Mouse (Mus musculus) kidney, adult 2 months (tissue): Measurements from ENCODE around the gene Cdk9. TPM values are rescaled to one million over a fixed set of nuclear protein-coding genes. Genes with fewer than 3 reads are reported as not detected.

ENCODE experiments used
- DNase-seq: peaks from one replicate; pipeline ENCODE4 v3.0.0; 2021
- H3K27ac ChIP-seq: fragments of 200-500 bp; 2 replicates; pipeline ENCODE4 v1.5.1; 2012; ENCODE audit warnings: low read depth, low read length, control low read depth, inconsistent platforms; ENCODE audit not compliant: insufficient read depth
- H3K27me3 ChIP-seq: fragments of 200-500 bp; replicated peaks from 2 replicates; pipeline ENCODE4 v1.6.1; 2012; ENCODE audit warnings: mild to moderate bottlenecking, moderate library complexity, low read length, inconsistent platforms; ENCODE audit not compliant: control insufficient read depth, insufficient read depth
- H3K36me3 ChIP-seq: fragments of 200-500 bp; 2 replicates; pipeline ENCODE4 v1.6.1; 2012; ENCODE audit warnings: mild to moderate bottlenecking, moderate library complexity, low read length, inconsistent platforms; ENCODE audit not compliant: control insufficient read depth, insufficient read depth
- H3K4me1 ChIP-seq: fragments of 200-500 bp; 2 replicates; pipeline ENCODE4 v1.6.1; 2011; ENCODE audit warnings: low read length; ENCODE audit not compliant: control insufficient read depth, insufficient read depth
- H3K4me3 ChIP-seq: fragments of 200-500 bp; 2 replicates; pipeline ENCODE4 v1.5.1; 2011; ENCODE audit warnings: mild to moderate bottlenecking, low read depth, low read length, control low read depth; ENCODE audit not compliant: insufficient read depth
- CTCF ChIP-seq: fragments of 200-500 bp; conservative IDR thresholded peaks from 2 replicates; pipeline ENCODE4 v1.5.1; 2011; ENCODE audit warnings: low read depth, mild to moderate bottlenecking, control low read depth, low read length, moderate library complexity, mixed read lengths; ENCODE audit not compliant: insufficient read depth, insufficient read length
- POLR2A ChIP-seq: fragments of 200-500 bp; IDR thresholded peaks from one replicate; pipeline ENCODE4 v1.6.1; 2011; ENCODE audit warnings: low read depth, low read length, control low read depth
- WGBS: fragments of 180-500 bp; shearing (Covaris S2); methylation state at CpG from one replicate; pipeline ENCODE4 v1.1.7; 2018; 5-methylcytosine and 5-hydroxymethylcytosine counted together
- polyA plus RNA-seq: library from polyadenylated mRNA; depleted of rRNA; stranded (reverse); fragments of >200 nt; gene quantifications from 2 replicates; pipeline ENCODE4 v1.2.3, GENCODE M21; 2012

Cdk9 gene
- polyA plus RNA-seq, 1 experiment: 89.2 TPM

DNA sequence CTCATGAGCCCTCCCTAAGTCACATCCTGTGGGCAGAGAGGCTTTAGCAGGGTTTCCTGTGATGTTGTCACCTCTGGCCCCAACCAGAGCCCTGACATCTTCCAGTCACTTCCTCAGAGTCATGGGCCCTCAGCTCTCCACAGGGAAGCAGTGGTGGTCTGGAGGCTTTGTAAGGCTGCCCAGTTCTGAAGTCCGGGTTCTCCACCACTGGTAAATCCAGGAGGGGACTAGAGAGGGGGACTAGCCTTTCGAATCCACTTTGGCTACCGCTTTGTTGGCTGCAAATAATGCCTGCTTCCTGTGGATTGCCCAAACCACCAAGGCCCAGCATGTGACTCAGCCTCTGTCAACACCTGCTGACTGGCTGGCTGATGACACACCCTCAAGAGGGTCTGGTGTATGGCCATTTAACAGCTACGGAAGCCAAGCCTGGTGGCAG lies 2.1 kb upstream of the Cdk9 start:
- Histone ChIP-seq H3K4me3 (no peak overlapping the region), H3K27me3 (no peaks in the 10 kb centered on the region), H3K4me1 (peaks cover 8% of the 10 kb centered on the region; the same call in 1 of the 2 replicates), H3K36me3 (peaks cover under 1% of the 10 kb centered on the region; the same call in 1 of the 2 replicates), H3K27ac (peak overlapping the region; percentile 1; the same call in 1 of the 2 replicates)
- 55% methylated on average over 4 of the region's 4 CpGs for WGBS
- DNase-seq: peak; percentile 57
- no peak for TF ChIP-seq POLR2A
- TF ChIP-seq CTCF: no peak; the same call in 1 of the 2 replicates

DNA sequence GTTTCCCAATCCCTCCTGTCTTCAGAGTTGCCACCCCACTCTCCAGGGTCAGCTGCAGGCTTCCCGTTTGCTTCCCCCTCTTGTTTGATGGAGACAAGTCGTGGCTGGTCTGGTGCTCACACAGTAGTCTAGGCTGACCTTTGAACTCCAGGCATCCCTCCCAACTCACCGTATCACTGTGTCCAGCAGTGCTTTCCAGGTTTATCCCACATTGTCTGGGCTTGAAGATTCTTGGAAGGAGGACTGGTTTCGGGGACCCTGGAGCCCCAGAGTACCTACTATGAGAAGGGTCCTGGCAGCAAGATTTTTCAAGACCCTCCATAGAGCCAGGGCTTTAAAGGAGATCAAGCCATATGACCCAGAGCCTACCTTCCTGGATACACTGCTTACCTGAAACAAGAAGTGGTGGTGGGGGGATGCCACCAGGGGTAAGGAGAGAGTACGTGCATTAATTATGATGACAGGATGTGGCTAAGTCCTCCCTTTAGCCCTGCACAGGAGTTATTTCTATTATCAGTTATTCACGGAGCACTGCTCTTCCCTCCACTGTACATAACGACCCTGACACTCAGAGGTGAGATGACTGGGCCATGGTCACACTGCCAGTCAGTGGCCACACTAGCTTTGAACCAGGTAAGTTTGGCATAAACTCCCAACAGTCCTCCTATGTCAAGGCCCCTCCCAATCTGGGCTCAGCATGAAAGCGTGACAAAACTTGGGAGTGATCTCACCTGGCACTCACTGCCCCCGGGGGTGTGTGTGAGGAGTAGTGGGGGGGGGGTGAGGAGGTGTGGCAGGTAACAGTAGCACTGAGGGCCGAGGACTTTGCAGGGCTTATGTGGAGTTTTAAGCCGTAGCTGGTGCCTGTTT lies 1.5 kb upstream of the Cdk9 start:
- Histone ChIP-seq H3K27me3 (no peaks in the 10 kb centered on the region), H3K4me1 (peaks cover 8% of the 10 kb centered on the region; the same call in 1 of the 2 replicates), H3K4me3 (no peak overlapping the region), H3K27ac (peak overlapping the region; percentile 63), H3K36me3 (peaks cover 7% of the 10 kb centered on the region)
- DNase-seq: peak; percentile 50
- WGBS: 42% methylated on average over 11 of the region's 11 CpGs
- TF ChIP-seq POLR2A (no peak), CTCF (no peak)

DNA sequence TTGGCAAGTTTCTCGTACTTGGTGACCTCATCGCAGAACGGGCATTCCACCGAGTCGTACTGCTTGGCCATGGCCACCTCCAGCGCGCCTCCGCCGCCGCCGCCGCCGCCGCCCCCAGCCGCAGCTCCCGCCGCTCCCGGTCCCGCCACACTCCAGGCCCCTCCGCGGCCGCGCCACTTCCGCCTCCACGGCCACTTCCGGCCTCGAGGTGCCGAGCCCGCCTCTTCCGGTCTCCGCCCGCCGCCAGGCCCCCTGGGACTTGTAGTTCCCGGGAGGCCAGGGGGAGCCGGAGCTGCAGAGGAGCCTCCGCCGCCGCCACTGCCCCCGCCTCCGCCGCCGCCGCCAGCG lies 316 bp downstream of the Cdk9 start:
- DNase-seq: peak; percentile 96
- Histone ChIP-seq H3K36me3 (peaks cover 10% of the 10 kb centered on the region), H3K4me1 (peaks cover 8% of the 10 kb centered on the region; the same call in 1 of the 2 replicates), H3K4me3 (peak overlapping the region; percentile 82), H3K27me3 (no peaks in the 10 kb centered on the region), H3K27ac (peak overlapping the region; percentile 92)
- 1% methylated on average over 44 of the region's 44 CpGs for WGBS
- TF ChIP-seq CTCF (no peak), POLR2A (no peak)

DNA sequence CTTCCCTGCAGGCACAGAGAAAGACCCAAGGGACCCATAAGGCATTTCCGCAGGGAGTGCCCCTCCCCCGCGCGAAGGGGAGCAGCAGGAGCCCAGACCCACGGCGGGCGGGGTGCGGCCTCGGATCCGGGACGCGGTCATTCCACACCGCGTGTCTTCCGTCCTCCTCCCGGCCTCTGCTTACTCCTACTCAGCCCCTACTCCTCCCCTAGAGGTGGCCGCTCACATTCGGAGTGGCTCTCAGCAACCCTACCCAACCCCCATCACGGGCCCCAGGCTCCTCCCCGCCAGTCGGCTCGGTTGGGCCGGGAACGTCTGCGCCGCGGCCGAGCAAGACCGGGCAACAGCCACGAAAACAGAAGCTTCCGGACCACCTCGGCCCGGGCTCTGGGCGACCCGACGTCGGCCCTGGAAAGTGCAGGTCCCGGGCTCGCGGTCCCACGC lies 746 bp downstream of the Cdk9 start:
- Histone ChIP-seq H3K36me3 (peaks cover 10% of the 10 kb centered on the region), H3K27ac (peak overlapping the region; percentile 87), H3K4me3 (peak overlapping the region; percentile 82), H3K4me1 (peaks cover 8% of the 10 kb centered on the region; the same call in 1 of the 2 replicates), H3K27me3 (no peaks in the 10 kb centered on the region)
- no peak for TF ChIP-seq CTCF
- no peak for TF ChIP-seq POLR2A
- peak; percentile 89 for DNase-seq
- under 1% methylated on average over 41 of the region's 41 CpGs for WGBS

DNA sequence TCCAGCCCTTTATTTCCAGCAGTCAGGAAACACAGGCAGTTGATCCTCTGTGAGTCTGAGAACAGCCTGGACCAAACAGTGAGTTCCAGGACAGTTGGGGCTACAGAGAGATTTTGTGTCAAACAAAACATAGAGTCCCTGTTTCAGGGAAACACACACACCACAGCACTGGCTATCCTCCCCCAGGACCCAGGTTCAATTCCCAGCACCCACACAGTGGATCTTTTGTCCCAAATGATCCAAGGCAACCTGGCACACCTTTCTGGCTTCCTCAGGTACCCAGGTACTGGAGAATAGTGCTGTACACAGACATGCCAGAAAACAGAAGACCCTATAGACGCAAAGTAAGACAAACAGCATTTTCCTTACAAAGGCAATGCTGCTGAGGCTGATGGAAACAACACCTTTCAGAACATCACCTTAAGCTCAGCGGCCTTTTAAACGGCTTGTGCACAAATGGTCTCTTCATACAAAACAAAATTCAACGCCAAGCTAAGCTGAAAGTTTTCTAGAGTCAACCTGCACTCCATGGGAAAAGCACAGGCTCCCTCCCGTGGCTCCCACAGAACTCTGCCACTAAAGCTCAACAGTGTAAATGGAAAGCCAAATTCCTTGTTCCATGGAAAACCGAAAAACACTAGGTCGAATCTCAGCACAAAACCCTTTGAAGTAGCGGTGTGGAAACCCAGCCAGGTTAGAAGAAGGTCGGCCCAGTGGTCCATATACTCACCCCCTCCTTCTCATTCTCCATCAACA lies 1.4 kb downstream of the Cdk9 start:
- Histone ChIP-seq H3K27me3 (no peaks in the 10 kb centered on the region), H3K36me3 (peaks cover 13% of the 10 kb centered on the region), H3K27ac (peak overlapping the region; percentile 87), H3K4me3 (peak overlapping the region; percentile 82), H3K4me1 (peaks cover 8% of the 10 kb centered on the region; the same call in 1 of the 2 replicates)
- no peak for DNase-seq
- TF ChIP-seq CTCF (peak; percentile 38), POLR2A (no peak)
- WGBS: 15% methylated on average over 9 of the region's 9 CpGs

DNA sequence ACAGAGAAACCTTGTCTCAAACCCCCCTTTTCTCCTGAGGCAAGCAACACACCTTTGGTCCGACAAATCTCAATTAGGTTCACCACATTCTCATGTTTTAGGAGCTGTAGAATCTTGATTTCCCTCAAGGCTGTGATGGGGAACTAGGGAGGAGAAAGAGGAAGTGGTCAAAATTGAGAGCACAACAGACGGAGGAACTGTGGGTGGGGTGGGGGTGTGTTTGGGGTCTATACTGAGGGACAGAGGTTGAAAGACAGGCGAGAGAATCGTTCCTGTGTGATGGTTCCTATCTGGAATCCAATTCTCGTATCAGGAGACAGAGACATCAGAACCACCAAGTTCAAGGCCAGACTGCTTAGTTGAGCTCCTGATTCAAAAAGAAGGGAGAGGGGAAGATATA lies 2.5 kb downstream of the Cdk9 start:
- WGBS: 80% methylated on average over 5 of the region's 5 CpGs
- peaks cover 18% of the 10 kb centered on the region for H3K36me3 ChIP-seq

More for the DNA sequence above, 2.5 kb downstream of the Cdk9 start:
- Histone ChIP-seq H3K4me1 (peaks cover 8% of the 10 kb centered on the region; the same call in 1 of the 2 replicates), H3K4me3 (no peak overlapping the region), H3K27ac (no peak overlapping the region), H3K27me3 (no peaks in the 10 kb centered on the region)
- DNase-seq: no peak
- no peak for TF ChIP-seq CTCF
- TF ChIP-seq POLR2A: no peak
